Mouse (Mus musculus): ENCODE data around the gene Cep41.

The Cep41 gene

DNA sequence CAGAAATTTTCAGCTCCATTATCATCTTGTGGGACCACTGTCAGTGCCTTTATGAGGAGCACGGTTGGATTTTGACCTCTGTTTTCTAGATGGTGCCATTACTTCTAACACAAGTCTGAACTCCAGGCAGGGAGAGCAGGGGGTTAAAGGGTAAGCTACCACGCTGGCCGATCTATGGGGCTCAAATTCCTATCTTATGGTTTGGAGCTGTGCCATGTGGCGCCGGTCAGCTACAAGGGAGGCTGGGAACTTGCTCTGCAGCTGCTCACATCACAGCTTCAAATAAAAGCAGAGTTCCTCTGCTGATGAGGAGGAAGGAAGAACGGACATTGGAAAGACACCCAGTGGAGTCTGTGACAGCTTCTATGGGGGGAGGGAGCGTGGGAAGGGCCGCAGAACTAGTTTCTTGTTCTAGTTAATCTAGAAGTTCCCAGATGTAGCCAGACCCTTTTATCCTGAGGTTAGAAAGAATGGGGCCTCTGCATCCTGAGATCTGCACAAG is 58.1 kb downstream of the Cep41 start:
- in situ Hi-C loops (cut with MboI, MseI) = no loop called here

DNA sequence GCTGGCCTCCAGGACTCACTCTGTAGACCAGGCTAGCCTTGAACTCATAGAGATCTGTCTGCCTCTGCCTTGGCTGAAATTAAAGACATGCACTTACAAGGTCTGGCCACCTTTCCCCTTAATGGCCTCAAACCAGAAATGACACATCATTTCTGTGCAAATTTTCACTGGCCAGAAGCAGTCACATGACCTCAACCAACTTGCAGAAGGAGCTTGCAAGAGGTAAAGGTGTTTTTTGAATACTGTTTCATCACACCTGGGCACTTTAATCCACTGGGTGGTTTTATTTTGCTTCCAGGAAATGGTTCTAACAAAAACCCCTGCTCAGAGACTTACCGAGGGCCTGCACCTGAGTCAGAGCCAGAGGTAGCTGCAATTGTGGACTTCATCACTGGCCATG is 63.6 kb downstream of the Cep41 start:
- in situ Hi-C loops (cut with MboI, MseI) = no loop called here

DNA sequence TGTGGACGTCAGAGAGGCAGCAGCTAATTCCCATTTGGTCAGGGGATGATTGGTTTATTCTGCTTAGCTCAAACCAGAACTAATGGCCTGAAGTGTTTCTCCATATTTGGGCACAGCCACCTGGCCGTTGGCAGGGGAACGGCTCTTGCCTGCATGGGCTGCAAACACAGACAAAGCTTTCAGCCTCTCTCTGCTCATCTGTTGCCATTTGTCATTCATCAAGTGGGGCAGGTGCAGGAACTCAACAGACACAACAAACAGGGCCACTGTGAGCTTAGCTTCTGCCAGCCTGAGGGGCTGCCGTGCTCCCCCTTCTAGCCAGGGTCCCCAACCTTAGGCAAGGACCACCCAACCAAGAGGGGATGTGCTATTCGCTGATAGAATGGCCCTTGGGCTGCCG is 65.4 kb downstream of the Cep41 start:
- in situ Hi-C loops (cut with MboI, MseI) = no loop called here

DNA sequence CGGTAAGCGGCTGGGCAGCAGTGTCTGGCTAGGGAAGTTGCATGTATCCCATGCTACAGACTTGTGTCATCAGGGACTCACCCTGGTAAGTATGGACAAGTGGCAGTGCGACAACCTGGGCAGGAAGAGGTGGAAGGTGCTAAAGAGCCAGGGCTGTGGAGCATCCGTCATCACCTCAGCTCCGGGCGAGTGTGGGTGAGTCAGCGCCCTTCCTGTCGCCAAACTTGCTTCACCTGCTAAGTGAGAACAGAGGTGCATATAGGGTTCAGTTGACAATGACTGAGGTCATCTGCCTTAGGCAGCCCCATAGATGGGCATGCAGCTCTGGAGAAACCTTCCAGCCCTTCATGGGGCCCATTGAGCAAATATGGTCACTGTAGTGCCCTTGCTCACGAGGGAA is 68.8 kb downstream of the Cep41 start:
- in situ Hi-C loops (cut with MboI, MseI) = no loop called here

DNA sequence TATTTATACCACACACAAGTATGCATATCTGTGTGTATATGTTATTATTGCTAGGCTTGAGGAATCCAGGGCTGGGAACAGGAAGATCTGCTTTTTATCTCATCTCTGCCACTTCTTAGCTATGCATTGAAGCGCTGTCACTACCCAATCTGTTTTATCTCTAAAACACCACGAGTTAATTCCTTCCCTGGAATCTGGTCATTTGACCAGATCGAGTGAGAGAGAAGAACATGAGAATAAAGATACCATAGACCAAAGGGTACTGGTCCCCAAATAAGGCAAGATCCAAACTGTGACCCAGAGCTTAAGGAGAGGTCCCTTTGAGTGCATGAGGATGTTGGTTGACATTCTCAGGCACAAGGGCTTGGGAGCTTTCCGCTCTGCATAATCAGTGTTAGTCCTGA is 71.6 kb downstream of the Cep41 start:
- in situ Hi-C loops (cut with MboI, MseI) = no loop called here

DNA sequence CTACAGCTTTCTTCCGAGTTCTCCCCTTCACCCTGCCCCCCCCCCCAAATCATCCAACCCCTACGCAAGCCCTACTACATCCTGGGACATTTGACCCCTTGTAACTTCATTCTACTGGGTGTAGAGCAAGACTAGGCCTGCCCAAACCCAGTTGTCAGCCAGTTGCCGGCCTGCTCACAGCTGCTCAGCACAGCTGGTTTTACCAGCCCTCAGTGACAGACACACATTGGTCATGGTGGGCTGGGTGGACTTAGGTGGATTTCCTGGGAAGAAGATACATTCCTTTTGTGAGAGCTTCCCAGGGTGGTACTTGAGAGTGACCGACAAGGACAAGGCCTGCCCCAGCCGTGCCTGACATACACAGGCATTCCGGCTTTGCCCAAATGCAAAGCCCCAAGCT is 72.6 kb downstream of the Cep41 start:
- in situ Hi-C loops (cut with MboI, MseI) = no loop called here

DNA sequence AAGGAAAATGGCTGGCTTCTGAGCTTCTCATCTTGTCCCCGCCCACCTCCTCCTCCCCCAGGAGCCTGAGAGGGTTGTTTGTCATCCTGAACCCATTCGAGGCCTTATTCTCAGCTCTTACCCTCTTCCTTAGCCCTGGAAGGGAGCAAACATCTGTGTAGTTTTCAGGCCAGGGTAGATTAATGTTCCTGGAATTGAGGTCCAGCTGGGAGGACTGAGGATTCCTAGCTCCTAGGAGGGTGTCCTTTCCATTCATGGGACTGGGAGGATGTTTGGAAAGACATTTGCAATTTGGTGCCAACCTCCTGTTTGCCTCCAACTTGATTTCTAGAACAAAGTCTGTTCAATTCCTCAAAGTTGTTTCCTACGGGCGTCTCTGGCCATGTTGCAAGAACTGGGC is 73.0 kb downstream of the Cep41 start:
- in situ Hi-C loops (cut with MboI, MseI) = no loop called here

DNA sequence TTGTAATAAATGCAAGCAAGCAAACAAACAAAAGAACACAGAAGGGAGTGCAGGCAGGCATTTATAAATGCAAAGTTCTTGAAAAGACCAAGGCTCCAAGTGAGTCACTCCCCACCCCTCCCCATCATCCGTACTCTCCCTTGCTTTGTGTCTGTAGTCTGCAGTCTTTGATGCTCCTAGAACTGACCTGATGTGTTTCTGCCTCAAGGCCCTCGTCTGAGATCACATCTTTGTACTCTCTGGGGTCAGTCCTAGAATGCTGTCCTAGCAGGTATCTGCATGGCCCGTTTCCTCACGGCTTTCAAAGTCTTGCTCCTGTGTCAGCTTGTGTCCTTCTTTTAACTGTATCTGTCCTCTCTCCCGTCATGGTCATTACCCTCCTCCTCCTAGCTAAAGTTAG is 73.9 kb downstream of the Cep41 start:
- in situ Hi-C loops (cut with MboI, MseI) = no loop called here

DNA sequence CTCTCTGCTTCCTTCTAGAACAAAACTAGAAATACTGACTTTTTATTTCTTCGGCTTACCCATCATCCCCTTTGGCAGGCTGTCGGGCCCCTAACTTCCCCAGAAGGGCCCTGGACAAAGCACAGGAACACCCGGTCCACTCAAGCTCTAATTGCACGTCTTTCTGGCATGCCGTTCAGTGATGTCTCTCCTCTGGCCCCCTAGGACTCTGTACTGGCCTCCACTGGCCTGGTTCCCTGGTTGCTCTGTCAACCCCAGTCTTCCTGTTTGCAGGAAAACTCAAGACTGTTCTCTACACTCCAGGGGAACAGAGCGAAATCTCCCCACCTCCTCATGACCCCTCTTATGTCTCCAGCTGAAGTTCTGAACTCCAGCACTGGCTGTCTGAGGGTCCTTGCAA is 74.8 kb downstream of the Cep41 start:
- in situ Hi-C loops (cut with MboI, MseI) = no loop called here

DNA sequence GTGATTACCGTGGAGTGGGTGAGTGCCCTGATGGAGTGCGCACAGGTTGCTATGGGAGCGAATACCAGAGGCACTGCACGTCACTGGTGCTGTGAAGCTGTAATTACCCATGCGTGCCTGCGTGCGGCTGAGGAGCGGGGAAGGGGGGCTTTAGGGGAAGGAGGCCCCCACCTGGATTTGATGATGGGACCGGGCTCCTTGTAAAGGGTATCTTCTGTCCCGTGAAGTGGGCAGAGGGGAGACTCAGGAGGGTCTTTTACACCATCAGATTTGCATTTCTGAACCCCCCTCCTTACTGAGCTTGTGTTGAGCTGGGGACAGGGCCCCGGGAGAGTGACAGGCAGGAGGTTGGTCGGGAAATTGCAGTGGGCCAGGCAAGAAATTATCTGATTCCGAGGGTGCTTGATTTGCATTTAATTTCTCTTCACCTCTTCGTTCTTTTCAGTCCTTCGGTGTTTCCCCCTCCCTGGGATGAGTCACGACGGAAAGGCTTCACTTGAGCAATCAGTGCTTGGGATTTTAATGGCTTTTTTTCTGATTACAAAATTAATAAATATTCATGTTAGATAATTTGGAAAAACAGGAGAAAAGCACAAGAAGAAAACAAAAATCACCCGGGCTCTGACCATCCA is 75.5 kb downstream of the Cep41 start:
- in situ Hi-C loops (cut with MboI, MseI) = no loop called here

DNA sequence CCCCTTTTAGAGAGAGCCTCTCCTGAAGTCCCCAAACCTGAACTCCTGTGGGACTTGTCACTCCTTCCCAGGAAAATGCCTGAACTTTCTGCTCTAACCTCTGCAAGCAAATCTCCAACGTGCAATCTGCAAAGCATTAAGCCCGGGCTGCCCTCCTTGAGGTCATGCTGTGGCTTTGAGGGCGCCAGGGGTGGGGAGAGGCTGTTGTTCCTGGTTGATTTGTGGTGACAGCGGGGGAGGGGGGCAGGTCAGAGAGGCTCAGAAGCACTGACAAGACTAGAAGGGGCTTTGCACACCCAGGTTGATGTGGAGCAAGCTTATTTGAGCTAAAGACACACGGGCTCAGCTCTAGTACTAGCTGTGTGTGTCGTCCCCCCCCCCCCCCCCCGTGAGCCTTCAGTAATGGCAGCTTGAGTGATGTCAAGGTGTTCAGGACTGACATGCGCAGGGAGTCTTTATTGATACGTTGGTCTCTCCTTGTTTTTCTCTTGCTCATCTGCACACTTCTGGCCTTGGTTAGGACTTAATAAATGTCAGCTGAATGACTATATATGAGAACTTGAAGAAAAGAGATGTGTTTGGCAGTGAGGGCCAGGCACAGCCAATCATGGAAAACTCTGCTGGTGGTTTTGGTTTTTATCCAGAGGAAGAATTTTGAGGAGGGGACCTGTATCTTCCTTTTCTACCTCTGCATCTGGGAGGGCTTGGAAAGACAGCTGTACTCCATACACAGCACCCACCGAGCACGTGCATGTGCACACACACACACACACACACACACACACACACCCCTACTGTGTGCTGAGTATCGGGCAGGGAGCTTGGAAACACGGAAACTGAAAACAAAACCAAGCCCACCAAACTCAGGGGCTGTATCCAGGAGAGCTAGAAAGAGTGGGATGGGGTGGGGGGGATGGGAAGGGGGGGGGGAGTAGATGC is 76.3 kb downstream of the Cep41 start:
- in situ Hi-C loops (cut with MboI, MseI) = no loop called here

DNA sequence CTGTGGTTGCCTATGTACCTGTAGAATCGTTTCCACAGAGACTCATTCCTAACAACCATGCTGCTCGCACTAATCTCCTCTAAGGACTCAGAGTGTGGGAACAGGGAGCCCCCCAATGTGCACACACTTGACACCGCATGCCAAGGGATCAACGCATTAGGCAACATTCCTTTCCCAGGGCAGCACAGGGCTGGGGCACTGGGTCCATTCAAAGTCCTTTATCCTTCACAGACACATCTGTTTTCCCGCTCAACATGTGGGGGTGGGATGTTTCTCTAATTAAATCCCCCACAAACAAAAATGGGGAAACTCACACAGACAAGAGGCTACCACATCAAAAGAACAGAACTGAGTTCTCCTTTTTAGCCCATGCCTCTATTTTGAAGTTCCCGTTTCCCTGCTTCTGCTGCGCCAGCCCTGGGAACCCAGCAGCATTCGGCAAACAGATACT is 77.0 kb downstream of the Cep41 start:
- in situ Hi-C loops (cut with MboI, MseI) = no loop called here

DNA sequence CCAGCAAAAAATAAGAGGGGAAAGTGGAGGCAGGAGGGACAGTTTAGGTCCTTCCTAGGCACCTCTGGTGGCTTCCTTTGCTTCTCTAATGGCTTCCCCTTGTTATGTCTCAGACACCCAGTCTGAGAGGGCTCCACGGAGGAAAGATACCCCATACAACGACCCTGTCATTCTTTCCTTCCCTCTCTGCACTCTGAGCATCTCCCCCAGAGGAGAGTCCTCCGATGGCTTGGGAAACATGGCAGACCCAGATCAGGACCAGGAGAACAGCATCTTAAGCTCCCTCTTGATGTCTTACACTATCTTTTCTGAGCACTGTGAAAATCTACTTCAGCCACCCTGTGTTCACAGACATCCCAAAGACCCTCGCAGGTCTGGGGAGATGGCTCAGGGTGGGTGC is 77.8 kb downstream of the Cep41 start:
- in situ Hi-C loops (cut with MboI, MseI) = no loop called here

DNA sequence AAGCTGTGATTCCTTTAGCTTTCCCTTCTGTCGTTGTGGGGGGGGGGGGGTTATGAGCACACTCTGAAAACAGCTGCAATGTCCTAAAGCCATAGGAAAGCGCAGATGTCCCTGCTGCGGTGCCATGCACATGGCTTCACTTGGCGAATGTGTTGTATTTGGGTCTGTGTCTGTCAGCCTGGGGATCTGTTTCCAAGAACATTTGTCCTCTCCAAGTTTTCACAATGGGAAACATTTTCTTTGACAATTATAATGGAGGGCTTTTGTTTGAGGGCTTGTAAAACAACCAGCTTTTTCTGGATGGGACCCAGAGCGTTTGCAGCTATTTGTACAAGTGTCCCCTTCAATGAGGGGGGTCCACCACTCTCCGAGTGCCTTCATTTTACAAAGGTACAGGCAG is 79.3 kb downstream of the Cep41 start:
- in situ Hi-C loops (cut with MboI, MseI) = loop anchor here (5.0 kb wide), 1 partner anchor 72 kb away; the partner anchor contains the start of gene Cpa2

DNA sequence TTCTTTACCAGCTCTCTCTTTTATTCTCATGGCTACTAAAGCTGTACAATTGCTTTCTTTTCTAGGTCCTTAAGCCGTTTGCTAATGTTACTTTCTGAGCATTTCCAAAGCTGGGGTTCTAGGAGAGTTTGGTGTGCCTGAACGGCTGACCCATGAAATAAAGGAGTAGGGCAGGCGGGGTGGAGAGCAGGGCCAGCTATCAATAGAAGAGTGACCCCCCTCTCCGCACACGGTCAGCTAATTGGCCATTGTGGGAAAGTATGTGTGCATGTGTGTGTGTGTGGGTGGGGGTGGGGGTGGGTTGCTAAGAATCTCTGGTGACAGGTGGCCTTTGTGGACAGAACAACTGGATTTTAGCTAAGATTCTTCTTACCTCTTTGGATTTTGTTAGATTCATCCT is 82.3 kb downstream of the Cep41 start:
- in situ Hi-C loops (cut with MboI, MseI) = loop anchor here (5.0 kb wide), 1 partner anchor 69 kb away; the partner anchor contains the start of gene Cpa2

DNA sequence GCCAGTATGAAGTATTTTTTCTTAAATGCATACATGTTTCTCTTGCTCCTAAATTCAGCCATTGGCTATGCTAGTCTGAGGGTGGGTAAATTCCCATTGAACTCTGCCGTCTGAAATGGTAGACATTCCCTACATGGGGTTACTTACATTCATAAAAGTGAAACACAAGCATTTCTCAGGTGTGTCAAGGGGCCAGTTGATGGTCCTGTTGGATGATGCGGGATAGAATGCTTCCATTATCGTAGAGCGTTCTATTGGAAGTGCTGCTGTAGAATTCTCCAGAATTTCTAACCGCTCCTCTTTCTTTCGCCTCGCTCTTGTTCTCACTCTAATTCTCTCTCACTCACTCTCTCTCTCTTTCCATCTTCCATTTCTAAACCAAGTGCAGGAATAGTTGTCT is 82.8 kb downstream of the Cep41 start, which contains the start of gene Cpa5:
Gene Cpa5 (plus strand): TSS at position 301 of the 400 bp plus-strand sequence.
- in situ Hi-C loops (cut with MboI, MseI) = loop anchor here (5.0 kb wide), 1 partner anchor 68 kb away; the partner anchor contains the start of gene Cpa2

DNA sequence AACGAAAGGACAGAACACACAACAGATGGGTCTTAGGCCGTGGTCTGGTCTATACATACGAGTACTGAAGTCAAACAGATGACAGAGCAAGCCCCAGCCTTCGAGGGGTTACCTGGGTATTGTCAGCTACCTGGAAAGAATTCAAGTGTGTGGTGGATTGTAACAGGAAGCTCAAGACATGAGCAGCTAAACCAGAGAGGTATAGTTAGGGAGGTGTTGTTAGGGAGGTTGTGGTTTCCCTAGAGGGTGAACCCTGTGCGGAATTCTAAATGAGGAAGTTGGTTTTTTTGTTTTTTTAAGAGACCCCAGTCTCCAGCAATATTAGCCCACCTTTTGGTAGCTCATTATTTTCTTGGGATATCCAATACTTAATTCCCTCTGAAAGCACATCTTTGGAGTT is 87.9 kb downstream of the Cep41 start:
- in situ Hi-C loops (cut with MboI, MseI) = no loop called here

DNA sequence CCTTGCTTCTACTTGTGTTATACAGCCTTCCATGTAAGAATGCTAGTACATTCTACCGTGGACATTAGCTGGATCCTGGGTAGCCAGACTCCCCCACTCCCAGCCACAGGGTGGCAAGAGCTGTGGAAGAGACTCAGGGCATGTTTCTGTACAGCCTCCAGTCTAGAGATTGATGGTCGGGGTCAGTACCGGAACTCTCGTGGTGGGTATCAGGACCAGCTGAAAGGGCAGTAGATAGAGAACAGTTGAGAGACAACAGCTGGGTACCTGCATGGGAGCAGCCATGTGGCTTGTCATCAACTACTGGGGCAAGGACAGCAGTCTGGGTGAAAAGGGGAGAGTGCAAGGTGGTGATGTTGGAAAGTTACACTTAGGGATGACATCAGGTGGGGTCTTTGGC is 88.4 kb downstream of the Cep41 start:
- in situ Hi-C loops (cut with MboI, MseI) = no loop called here

DNA sequence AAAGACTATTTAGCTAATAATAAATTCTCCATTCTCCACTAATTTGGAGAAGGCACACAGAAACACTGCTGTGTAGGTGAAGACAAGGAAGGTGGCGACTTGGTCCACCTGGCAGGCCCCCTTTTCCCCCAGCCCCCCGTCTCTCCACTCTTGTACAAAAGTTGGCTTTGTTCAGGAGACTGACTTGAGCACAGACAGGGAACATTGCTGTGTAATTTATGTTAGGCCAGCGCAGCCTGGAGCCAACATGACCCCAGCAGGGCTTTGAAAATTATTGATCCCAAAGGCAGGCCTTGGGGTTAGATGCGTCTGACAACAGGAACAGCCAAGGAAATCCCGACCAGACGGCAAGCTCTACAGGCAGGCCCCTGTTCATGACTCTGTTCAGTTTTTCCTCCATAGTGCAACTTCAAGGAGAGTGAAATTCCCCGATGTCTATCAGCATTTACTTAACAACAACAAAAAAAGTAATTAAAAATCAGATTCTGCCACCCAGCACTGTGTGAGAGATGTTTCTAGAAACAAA is 89.1 kb downstream of the Cep41 start:
- in situ Hi-C loops (cut with MboI, MseI) = loop anchor here (5.0 kb wide), 1 partner anchor 198 kb away; no protein-coding TSS in a partner anchor
